Mouse (Mus musculus) midbrain, embryonic 11.5 days (tissue): ENCODE data around the gene Alg6. TPM values are rescaled to one million over a fixed set of nuclear protein-coding genes. Genes with fewer than 3 reads are reported as not detected.

ENCODE experiments used
- ATAC-seq: fragments of 200-750 bp; cut with Nextera tagmentation; 2 replicates; pipeline ENCODE4 v1.8.0; 2017; ENCODE audit warnings: moderate TSS enrichment, moderate library complexity; ENCODE audit not compliant: low FRiP score
- DNase-seq: peaks from one replicate; pipeline ENCODE4 v3.0.0; 2015; ENCODE audit warnings: low spot score; ENCODE audit errors: missing footprints
- H3K27ac ChIP-seq: fragments of 300-500 bp; sonication (generic); 2 replicates; pipeline ENCODE4 v1.5.1; 2014; ENCODE audit warnings: low read depth, low read length
- H3K27me3 ChIP-seq: fragments of 300-500 bp; sonication (generic); 2 replicates; pipeline ENCODE4 v1.6.1; 2014; ENCODE audit warnings: mild to moderate bottlenecking, low read length, moderate library complexity, mixed read lengths; ENCODE audit not compliant: control insufficient read depth, insufficient read depth
- H3K36me3 ChIP-seq: fragments of 300-500 bp; sonication (generic); 2 replicates; pipeline ENCODE4 v1.6.1; 2014; ENCODE audit warnings: mild to moderate bottlenecking, low read length, moderate library complexity, mixed read lengths; ENCODE audit not compliant: control insufficient read depth, insufficient read depth
- H3K4me1 ChIP-seq: fragments of 300-500 bp; sonication (generic); 2 replicates; pipeline ENCODE4 v1.6.1; 2014; ENCODE audit warnings: low read length; ENCODE audit not compliant: control insufficient read depth, insufficient read depth
- H3K4me2 ChIP-seq: fragments of 300-500 bp; sonication (generic); 2 replicates; pipeline ENCODE4 v1.6.1; 2014; ENCODE audit warnings: mild to moderate bottlenecking, moderate library complexity
- H3K4me3 ChIP-seq: fragments of 300-500 bp; sonication (generic); 2 replicates; pipeline ENCODE4 v1.5.1; 2014; ENCODE audit warnings: low read depth, low read length
- H3K9ac ChIP-seq: fragments of 300-500 bp; sonication (generic); 2 replicates; pipeline ENCODE4 v1.6.1; 2014; ENCODE audit warnings: low read length
- H3K9me3 ChIP-seq: fragments of 300-500 bp; sonication (generic); 2 replicates; pipeline ENCODE4 v1.6.1; 2016; ENCODE audit warnings: low read length; ENCODE audit not compliant: control insufficient read depth
- WGBS: fragments of 180-500 bp; shearing (Covaris S2); extraction: QIAGEN DNeasy Blood & Tissue Kit; methylation state at CpG from one replicate; pipeline ENCODE4 v1.1.7; 2014; 5-methylcytosine and 5-hydroxymethylcytosine counted together
- polyA plus RNA-seq: library from polyadenylated mRNA; unstranded; fragments of >200 nt; fragmentation: Nextera tagmentation; extraction: Ambion mirVana; gene quantifications from 2 replicates; pipeline ENCODE4 v1.2.1, GENCODE M21; 2014

Gene Alg6
- polyA plus RNA-seq, 1 experiment from 2014 or later: 16.6 TPM

DNA sequence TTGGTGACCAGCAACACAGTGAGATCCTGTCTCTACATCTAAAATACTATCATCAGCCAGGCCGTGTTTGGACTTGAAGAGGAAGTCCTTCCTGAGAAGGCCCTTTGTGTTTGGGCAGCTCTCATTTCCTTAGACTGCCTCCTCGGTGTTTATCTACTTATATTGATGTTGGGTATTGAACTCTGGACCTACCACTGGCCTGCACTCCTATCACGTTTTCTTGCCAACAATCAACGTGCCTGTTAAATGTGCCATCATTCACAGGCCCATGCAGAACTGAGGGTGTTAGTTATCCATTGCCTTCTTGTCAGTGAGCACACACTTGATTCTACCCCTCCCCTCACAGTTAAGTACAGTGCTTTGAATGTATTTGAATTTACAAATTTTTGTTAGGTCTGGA is 2.4 kb downstream of the Alg6 start:
- Histone ChIP-seq H3K9me3 (no peaks in the 10 kb centered on the region), H3K36me3 (no peaks in the 10 kb centered on the region), H3K4me2 (no peak overlapping the region), H3K27me3 (no peaks in the 10 kb centered on the region), H3K4me1 (no peaks in the 10 kb centered on the region), H3K9ac (no peak overlapping the region), H3K4me3 (no peak overlapping the region), H3K27ac (no peak overlapping the region)
- DNase-seq (no peak), ATAC-seq (no peak)
- WGBS: 86% methylated on average over 4 of the region's 4 CpGs

GRCm38 (mm10) chr4:99724331-99724730 is 8.9 kb downstream of the Alg6 start:
- H3K36me3 ChIP-seq: no peaks in the 10 kb centered on the region
- WGBS: 94% methylated on average over 4 of the region's 4 CpGs
- no peak for ATAC-seq

DNA sequence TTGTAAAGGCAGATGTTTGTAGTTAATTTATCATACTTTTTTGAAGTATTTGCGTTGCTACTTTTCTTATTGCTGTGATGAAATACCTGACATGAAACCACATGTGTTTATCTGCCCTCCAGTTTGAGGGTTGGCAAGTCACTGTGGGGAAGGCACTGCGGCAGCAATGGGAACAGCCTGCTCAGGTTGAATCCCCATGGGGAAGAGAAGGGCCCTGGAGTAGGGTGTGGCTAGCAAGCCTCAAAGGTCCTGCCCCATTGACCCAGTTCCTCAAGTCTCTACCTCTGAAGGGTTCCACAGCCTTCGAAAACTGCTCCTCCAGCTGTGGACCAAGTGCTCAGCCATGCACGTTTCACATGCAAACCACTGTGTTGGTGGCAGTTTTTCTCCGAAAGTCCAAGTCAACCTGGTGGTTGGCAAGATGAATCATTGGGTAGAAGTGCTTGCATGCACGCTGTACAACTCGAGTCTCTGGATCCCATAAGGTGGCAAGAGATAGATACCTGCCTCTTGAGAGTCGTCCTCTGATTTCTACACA is 10.5 kb downstream of the Alg6 start:
- WGBS: 93% methylated on average over 8 of the region's 8 CpGs
- H3K36me3 ChIP-seq: peaks cover 3% of the 10 kb centered on the region; the same call in 1 of the 2 replicates

More at GRCm38 (mm10) chr4:99724331-99724730, 8.9 kb downstream of the Alg6 start:
- no peaks in the 10 kb centered on the region for H3K27me3 ChIP-seq
- H3K9ac ChIP-seq: no peak overlapping the region
- no peaks in the 10 kb centered on the region for H3K9me3 ChIP-seq
- H3K4me1 ChIP-seq: no peaks in the 10 kb centered on the region
- H3K4me3 ChIP-seq: no peak overlapping the region
- no peak for DNase-seq
- no peak overlapping the region for H3K27ac ChIP-seq
- H3K4me2 ChIP-seq: no peak overlapping the region

DNA sequence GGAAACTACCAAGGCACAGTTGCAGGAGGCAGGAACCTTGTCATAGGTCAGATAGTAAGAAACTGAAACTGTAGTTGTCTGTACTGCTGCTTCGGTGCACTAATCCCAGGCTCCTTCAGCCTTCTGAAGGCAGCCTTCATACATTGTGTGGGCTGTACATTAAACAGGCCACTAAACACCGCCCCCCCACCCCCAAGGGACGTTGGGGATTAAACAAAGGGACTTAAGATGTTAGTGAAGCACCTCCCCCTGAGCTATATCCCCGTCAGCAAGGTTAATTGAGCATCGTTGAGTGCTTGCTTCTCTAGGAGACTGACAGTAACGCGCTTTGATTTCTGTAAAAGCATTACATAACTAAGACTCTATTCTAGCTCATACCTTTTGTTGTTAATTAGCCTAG is 24.4 kb downstream of the Alg6 start:
- Histone ChIP-seq H3K27ac (no peak overlapping the region), H3K4me2 (no peak overlapping the region), H3K4me3 (no peak overlapping the region), H3K9me3 (no peaks in the 10 kb centered on the region), H3K36me3 (no peaks in the 10 kb centered on the region), H3K27me3 (no peaks in the 10 kb centered on the region), H3K9ac (no peak overlapping the region), H3K4me1 (no peaks in the 10 kb centered on the region)
- ATAC-seq (no peak), DNase-seq (no peak)
- WGBS: 60% methylated on average over 7 of the region's 7 CpGs

More for the DNA sequence above, 10.5 kb downstream of the Alg6 start:
- Histone ChIP-seq H3K4me1 (no peaks in the 10 kb centered on the region), H3K9me3 (peaks cover 2% of the 10 kb centered on the region; the same call in 1 of the 2 replicates), H3K9ac (no peak overlapping the region), H3K4me2 (no peak overlapping the region), H3K4me3 (no peak overlapping the region), H3K27me3 (no peaks in the 10 kb centered on the region), H3K27ac (no peak overlapping the region)
- ATAC-seq: no peak
- no peak for DNase-seq

GRCm38 (mm10) chr4:99752426-99752825 is 37.0 kb downstream of the Alg6 start:
- ATAC-seq (no peak), DNase-seq (no peak)
- Histone ChIP-seq H3K9me3 (no peaks in the 10 kb centered on the region), H3K4me2 (no peak overlapping the region), H3K4me1 (no peaks in the 10 kb centered on the region), H3K27ac (no peak overlapping the region), H3K27me3 (no peaks in the 10 kb centered on the region), H3K4me3 (no peak overlapping the region), H3K36me3 (peaks cover under 1% of the 10 kb centered on the region; the same call in 1 of the 2 replicates), H3K9ac (no peak overlapping the region)
- WGBS: 89% methylated on average over 5 of the region's 5 CpGs

- DNase-seq (no peak), ATAC-seq (no peak)
- WGBS: 85% methylated on average over 5 of the region's 5 CpGs
- H3K27ac ChIP-seq: no peak overlapping the region
- no peaks in the 10 kb centered on the region for H3K9me3 ChIP-seq
- no peak overlapping the region for H3K4me2 ChIP-seq
- H3K4me3 ChIP-seq: no peak overlapping the region
- no peak overlapping the region for H3K9ac ChIP-seq
- no peaks in the 10 kb centered on the region for H3K27me3 ChIP-seq
- H3K4me1 ChIP-seq: no peaks in the 10 kb centered on the region
- no peaks in the 10 kb centered on the region for H3K36me3 ChIP-seq
Measured at GRCm38 (mm10) chr4:99766303-99766702, 50.8 kb downstream of the Alg6 start.

- DNase-seq: no peak
- WGBS: 68% methylated on average over 1 of the region's 1 CpGs
Measured at GRCm38 (mm10) chr4:99766753-99767152, 51.3 kb downstream of the Alg6 start.

GRCm38 (mm10) chr4:99770555-99770954 is 55.1 kb downstream of the Alg6 start:
- H3K4me3 ChIP-seq: no peak overlapping the region
- ATAC-seq (no peak), DNase-seq (no peak)
- WGBS: 95% methylated on average over 5 of the region's 5 CpGs
- H3K27ac ChIP-seq: no peak overlapping the region
- no peak overlapping the region for H3K9ac ChIP-seq
- H3K4me2 ChIP-seq: no peak overlapping the region
- no peaks in the 10 kb centered on the region for H3K4me1 ChIP-seq
- no peaks in the 10 kb centered on the region for H3K9me3 ChIP-seq
- H3K27me3 ChIP-seq: no peaks in the 10 kb centered on the region
- no peaks in the 10 kb centered on the region for H3K36me3 ChIP-seq

More at GRCm38 (mm10) chr4:99766753-99767152, 51.3 kb downstream of the Alg6 start:
- Histone ChIP-seq H3K9ac (no peak overlapping the region), H3K4me3 (no peak overlapping the region), H3K4me1 (no peaks in the 10 kb centered on the region), H3K27ac (no peak overlapping the region), H3K27me3 (no peaks in the 10 kb centered on the region), H3K9me3 (no peaks in the 10 kb centered on the region), H3K4me2 (no peak overlapping the region), H3K36me3 (no peaks in the 10 kb centered on the region)
- ATAC-seq: peak; percentile 67; the same call in 1 of the 2 replicates

DNA sequence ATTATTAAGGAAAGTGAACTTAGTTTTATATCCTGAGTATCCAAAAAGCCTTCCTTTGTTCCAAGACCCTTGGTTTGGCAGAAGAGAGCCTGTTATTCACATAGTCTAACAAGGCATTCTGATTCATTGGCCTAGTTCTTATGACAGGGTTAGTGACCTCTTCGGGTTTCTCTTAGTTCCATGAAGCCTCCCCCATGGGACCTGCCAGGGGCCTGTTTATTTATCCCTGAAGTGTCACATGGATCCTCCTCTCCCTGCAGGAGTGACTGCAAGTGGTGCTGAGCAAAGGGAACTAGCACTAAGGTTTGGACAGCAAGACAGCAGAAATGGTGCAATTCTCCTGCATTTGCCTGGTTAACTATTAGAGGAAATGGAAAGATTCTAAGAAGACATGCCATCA is 57.6 kb downstream of the Alg6 start:
- Histone ChIP-seq H3K27ac (no peak overlapping the region), H3K9ac (no peak overlapping the region), H3K27me3 (no peaks in the 10 kb centered on the region), H3K4me1 (no peaks in the 10 kb centered on the region), H3K36me3 (no peaks in the 10 kb centered on the region), H3K4me2 (no peak overlapping the region), H3K9me3 (no peaks in the 10 kb centered on the region), H3K4me3 (no peak overlapping the region)
- no peak for DNase-seq
- WGBS: 58% methylated on average over 1 of the region's 1 CpGs
- no peak for ATAC-seq
